In genomic region chr5:23490797-23491196, GRCm38 (mm10) we compare ENCODE assay signal across 9 mouse cellular contexts. TPM values are rescaled to one million over a fixed set of nuclear protein-coding genes. Genes with fewer than 3 reads are reported as not detected.
DNase-seq lines count a peak whose midpoint lies in the region; ATAC-seq and TF ChIP-seq lines count a peak whose summit lies in the region.
"Had no signal": no experiment of that assay in that cellular context is flagged by ENCODE, and none has a peak within 500 bp of the region (broad histone marks: within the 10 kb centered on the region; RNA-seq: fewer than 3 reads in every experiment).

No protein-coding gene starts in this region.

- 51% methylated on average over 2 of the region's 2 CpGs for WGBS in heart, postnatal 0 days
- 42% methylated on average over 2 of the region's 2 CpGs for WGBS in kidney, embryonic 14.5 days

- TF ChIP-seq CTCF in heart, postnatal 0 days (IDR thresholded peaks at IDR 0.05; ENCODE audit: low read depth) = peak; percentile 36

- DNase-seq in heart, postnatal 0 days (ENCODE audit: low spot score) = no peak
- DNase-seq in heart, postnatal 4 days = no peak
- DNase-seq in B cell, adult 2 months = peak; percentile 30 to 36
- peak; percentile 57 for DNase-seq in embryo, embryonic 10.5 days (ENCODE audit: low spot score)
- no peak for DNase-seq in frontal cortex, adult 2 months (ENCODE audit: extremely low spot score in 1 of 2, low spot score in 1 of 2)
- no peak for DNase-seq in urinary bladder, postnatal 14 days (ENCODE audit: low spot score)

- no peak for TF ChIP-seq EP300 in heart, postnatal 0 days (IDR thresholded peaks at IDR 0.05; ENCODE audit: low read depth)

- H3K4me2 ChIP-seq in heart, postnatal 0 days (ENCODE audit: low read depth, low read length) = no peak overlapping the region
- no peak overlapping the region for H3K4me2 ChIP-seq in kidney, embryonic 14.5 days (replicated peaks; ENCODE audit: low read depth, low read length)
- H3K4me2 ChIP-seq: embryonic facial prominence, embryonic 15.5 days had no signal

- no peak for ATAC-seq in heart, postnatal 0 days (ENCODE audit: insufficient read depth, low read depth)
- 0 out of 2 replicates have a peak, but pooled peaks have one; percentile 59 for ATAC-seq in megakaryocyte, adult 5-6 weeks (ENCODE audit: poor library complexity, severe bottlenecking)
- no peak for ATAC-seq in kidney, embryonic 14.5 days (ENCODE audit: low FRiP score, low TSS enrichment)

- H3K4me1 ChIP-seq in heart, postnatal 0 days (ENCODE audit: control insufficient read depth, insufficient read depth) = no peaks in the 10 kb centered on the region
- no peaks in the 10 kb centered on the region for H3K4me1 ChIP-seq in kidney, embryonic 14.5 days (ENCODE audit: control insufficient read depth, insufficient read depth, low read length)
- H3K4me1 ChIP-seq: embryonic facial prominence, embryonic 15.5 days had no signal

- no peaks in the 10 kb centered on the region for H3K27me3 ChIP-seq in heart, postnatal 0 days (ENCODE audit: control insufficient read depth, insufficient read depth, low read length)
- H3K27me3 ChIP-seq in kidney, embryonic 14.5 days (ENCODE audit: control insufficient read depth, insufficient read depth, low read length) = no peaks in the 10 kb centered on the region
- H3K27me3 ChIP-seq: embryonic facial prominence, embryonic 15.5 days had no signal

- H3K4me3 ChIP-seq in heart, postnatal 0 days (ENCODE audit: low read depth, low read length) = no peak overlapping the region
- no peak overlapping the region for H3K4me3 ChIP-seq in kidney, embryonic 14.5 days (ENCODE audit: low read length)
- H3K4me3 ChIP-seq: embryonic facial prominence, embryonic 15.5 days had no signal

- no peak overlapping the region for H3K9ac ChIP-seq in heart, postnatal 0 days (replicated peaks; ENCODE audit: low read depth, low read length)
- no peak overlapping the region for H3K9ac ChIP-seq in kidney, embryonic 14.5 days (ENCODE audit: low read depth, low read length)
- H3K9ac ChIP-seq: embryonic facial prominence, embryonic 15.5 days had no signal

- H3K27ac ChIP-seq in heart, postnatal 0 days (ENCODE audit: low read depth) = no peak overlapping the region
- H3K27ac ChIP-seq in kidney, embryonic 14.5 days (ENCODE audit: low read depth, low read length) = no peak overlapping the region
- H3K27ac ChIP-seq: embryonic facial prominence, embryonic 15.5 days had no signal

- H3K9me3 ChIP-seq in heart, postnatal 0 days (replicated peaks; ENCODE audit: control insufficient read depth, low read length) = no peaks in the 10 kb centered on the region
- H3K9me3 ChIP-seq in kidney, embryonic 14.5 days (ENCODE audit: control insufficient read depth, low read length) = no peaks in the 10 kb centered on the region
- H3K9me3 ChIP-seq: embryonic facial prominence, embryonic 15.5 days had no signal

- peaks cover 87% of the 10 kb centered on the region for H3K36me3 ChIP-seq in heart, postnatal 0 days (replicated peaks; ENCODE audit: control insufficient read depth, insufficient read depth, low read length)
- H3K36me3 ChIP-seq in kidney, embryonic 14.5 days (ENCODE audit: control insufficient read depth, insufficient read depth, low read length) = peaks cover 77% of the 10 kb centered on the region

RNA-seq across cellular contexts. Expression of gene Kmt2e, which starts 56.6 kb away (rescaled TPM):
- total RNA-seq in heart, postnatal 0 days (2014; rRNA removed; ENCODE audit: low replicate concordance) = 31.4 and 34.5 TPM in 2 replicates
- polyA plus RNA-seq in heart, postnatal 0 days (2015; fragmentation: Nextera tagmentation; extraction: Ambion mirVana) = 55.0 and 55.4 TPM in 2 replicates
- total RNA-seq in heart, postnatal 4 days (2021) = 10 to 100 TPM; 57.0 to 58.4 TPM
- total RNA-seq in megakaryocyte, adult 5-6 weeks (2015) = 148 and 158 TPM in 2 replicates
- 63.3 and 69.2 TPM in 2 replicates for total RNA-seq in megakaryocyte, adult 5-6 weeks (2017)
- polyA plus RNA-seq in frontal cortex, adult 2 months (2012; rRNA removed) = 49.7 and 51.7 TPM in 2 replicates
- 76.5 and 81.6 TPM in 2 replicates for polyA plus RNA-seq in kidney, embryonic 14.5 days (2014; fragmentation: Nextera tagmentation; extraction: Ambion mirVana)

Comparison
In these comparisons a context has a peak if more than half of its experiments do, and no peak if none do; other contexts are left out.
1. DNase-seq: peak in B cell, adult 2 months (2 of 2) and embryo, embryonic 10.5 days (single experiment); none in heart, postnatal 0 days (single experiment), heart, postnatal 4 days (single experiment), frontal cortex, adult 2 months (0 of 2) and urinary bladder, postnatal 14 days (single experiment).